Mouse (Mus musculus) neural tube, embryonic 11.5 days (tissue): ENCODE measurements around the gene Gm5941. TPM values are rescaled to one million over a fixed set of nuclear protein-coding genes. Genes with fewer than 3 reads are reported as not detected.
"Not testable (repeated sequence)": the region's sequence is repeated elsewhere in the genome, so short reads cannot be mapped to it uniquely, and the experiment has no call there.

Source experiments
- ATAC-seq: fragments of 200-750 bp; cut with Nextera tagmentation; 2 replicates; pipeline ENCODE4 v1.8.0; 2017; ENCODE audit warnings: moderate number of reproducible peaks, mild to moderate bottlenecking, moderate TSS enrichment, moderate library complexity; ENCODE audit not compliant: insufficient read depth, low FRiP score, low TSS enrichment
- DNase-seq: peaks from one replicate; pipeline ENCODE4 v3.0.0-alpha.2; 2015; ENCODE audit warnings: low spot score
- H3K27ac ChIP-seq: fragments of 300-500 bp; sonication (generic); 2 replicates; pipeline ENCODE4 v1.5.1; 2014; ENCODE audit warnings: low read depth, mild to moderate bottlenecking, low read length
- H3K27me3 ChIP-seq: fragments of 300-500 bp; sonication (generic); 2 replicates; pipeline ENCODE4 v1.6.1; 2014; ENCODE audit warnings: mild to moderate bottlenecking, low read length, mixed read lengths; ENCODE audit not compliant: control insufficient read depth, insufficient read depth
- H3K36me3 ChIP-seq: fragments of 300-500 bp; sonication (generic); 2 replicates; pipeline ENCODE4 v1.6.1; 2014; ENCODE audit warnings: mild to moderate bottlenecking, low read length, moderate library complexity, mixed read lengths; ENCODE audit not compliant: control insufficient read depth, insufficient read depth
- H3K4me1 ChIP-seq: fragments of 300-500 bp; sonication (generic); 2 replicates; pipeline ENCODE4 v1.6.1; 2014; ENCODE audit warnings: low read length, mixed read lengths; ENCODE audit not compliant: control insufficient read depth, insufficient read depth
- H3K4me2 ChIP-seq: fragments of 300-500 bp; sonication (generic); 2 replicates; pipeline ENCODE4 v1.6.1; 2014; ENCODE audit warnings: low read depth, mild to moderate bottlenecking, moderate library complexity
- H3K4me3 ChIP-seq: fragments of 300-500 bp; sonication (generic); 2 replicates; pipeline ENCODE4 v1.5.1; 2014; ENCODE audit warnings: low read depth, low read length
- H3K9ac ChIP-seq: fragments of 300-500 bp; sonication (generic); 2 replicates; pipeline ENCODE4 v1.6.1; 2014; ENCODE audit warnings: mild to moderate bottlenecking, low read length
- H3K9me3 ChIP-seq: fragments of 300-500 bp; sonication (generic); 2 replicates; pipeline ENCODE4 v1.6.1; 2016; ENCODE audit warnings: low read length; ENCODE audit not compliant: control insufficient read depth
- WGBS: fragments of 180-500 bp; shearing (Covaris S2); extraction: QIAGEN DNeasy Blood & Tissue Kit; methylation state at CpG from one replicate; pipeline ENCODE4 v1.1.7; 2014; 5-methylcytosine and 5-hydroxymethylcytosine counted together
- polyA plus RNA-seq: library from polyadenylated mRNA; unstranded; fragments of >200 nt; fragmentation: Nextera tagmentation; extraction: Ambion mirVana; gene quantifications from 2 replicates; pipeline ENCODE4 v1.2.1, GENCODE M21; 2014

The Gm5941 gene
- not detected in 2 replicates for polyA plus RNA-seq

DNA sequence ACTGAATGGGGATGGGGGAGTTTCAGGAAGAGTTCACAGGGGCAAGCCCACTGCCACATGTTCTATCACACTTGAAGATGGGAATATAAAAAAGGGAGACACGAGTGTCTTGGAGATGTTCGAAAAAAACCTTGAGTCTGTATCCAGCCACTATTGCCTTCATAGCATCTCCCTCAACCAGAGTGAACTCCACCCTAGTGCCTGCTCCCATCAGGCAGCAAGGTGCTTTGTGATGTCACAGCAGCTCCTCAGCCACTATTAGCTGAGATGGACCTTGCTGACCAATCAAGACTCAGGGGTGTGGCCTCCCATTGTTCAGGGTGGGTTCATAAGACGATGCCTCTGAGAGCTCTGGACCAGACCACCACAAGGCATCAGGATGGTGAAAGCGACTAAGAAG lies at the start of gene Gm5941:
TSS of gene Gm5941 (plus strand) at position 301 of the 400 bp plus-strand sequence.
- DNase-seq, H3K4me1 ChIP-seq, H3K4me2 ChIP-seq, H3K27me3 ChIP-seq, ATAC-seq, H3K9ac ChIP-seq, H3K27ac ChIP-seq, H3K4me3 ChIP-seq, H3K36me3 ChIP-seq, H3K9me3 ChIP-seq: not testable (repeated sequence)
- WGBS = 91% methylated on average over 4 of the region's 4 CpGs

GRCm38 (mm10) chrX:92460496-92460895 lies 29.3 kb upstream of the Gm5941 start:
- DNase-seq = no peak
- no peaks in the 10 kb centered on the region for H3K36me3 ChIP-seq
- no peak overlapping the region for H3K4me3 ChIP-seq
- no peak overlapping the region for H3K4me2 ChIP-seq
- H3K27ac ChIP-seq = no peak overlapping the region
- no peak for ATAC-seq
- no peaks in the 10 kb centered on the region for H3K27me3 ChIP-seq
- no peak overlapping the region for H3K9ac ChIP-seq
- no peaks in the 10 kb centered on the region for H3K9me3 ChIP-seq
- 43% methylated on average over 3 of the region's 3 CpGs for WGBS
- H3K4me1 ChIP-seq = no peaks in the 10 kb centered on the region

- H3K27ac ChIP-seq = no peak overlapping the region
- no peaks in the 10 kb centered on the region for H3K4me1 ChIP-seq
- 64% methylated on average over 4 of the region's 4 CpGs for WGBS
- ATAC-seq = no peak
- H3K9me3 ChIP-seq = no peaks in the 10 kb centered on the region
- H3K4me3 ChIP-seq = no peak overlapping the region
- no peak overlapping the region for H3K4me2 ChIP-seq
- H3K27me3 ChIP-seq = no peaks in the 10 kb centered on the region
- no peaks in the 10 kb centered on the region for H3K36me3 ChIP-seq
- no peak overlapping the region for H3K9ac ChIP-seq
- no peak for DNase-seq
Observed at GRCm38 (mm10) chrX:92464773-92465172, 25.0 kb upstream of the Gm5941 start.

DNA sequence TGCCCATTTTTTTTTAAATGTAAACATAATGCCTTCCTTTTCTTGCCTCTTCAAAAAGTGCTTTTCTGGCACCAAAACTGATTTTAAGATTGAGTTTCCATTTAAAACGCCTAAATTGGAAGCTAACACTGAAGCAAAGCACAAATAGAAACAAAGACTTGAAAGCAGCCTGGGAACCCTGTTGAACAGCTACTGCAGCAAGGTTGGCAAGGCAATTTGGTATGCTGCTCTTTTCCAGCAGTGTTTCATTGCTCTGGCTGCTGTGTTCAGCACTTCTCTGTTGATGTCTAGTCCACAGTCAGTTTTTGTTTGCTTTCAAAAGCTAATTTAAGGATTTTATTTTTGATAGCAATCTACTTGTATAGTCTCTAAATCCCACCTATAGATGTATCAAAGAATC lies 8.5 kb downstream of the Gm5941 start:
- 57% methylated on average over 1 of the region's 1 CpGs for WGBS
- ATAC-seq = no peak
- Histone ChIP-seq H3K9me3 (no peaks in the 10 kb centered on the region), H3K27me3 (no peaks in the 10 kb centered on the region), H3K9ac (no peak overlapping the region), H3K4me2 (no peak overlapping the region), H3K4me1 (no peaks in the 10 kb centered on the region), H3K36me3 (no peaks in the 10 kb centered on the region), H3K27ac (no peak overlapping the region), H3K4me3 (no peak overlapping the region)
- DNase-seq = no peak

DNA sequence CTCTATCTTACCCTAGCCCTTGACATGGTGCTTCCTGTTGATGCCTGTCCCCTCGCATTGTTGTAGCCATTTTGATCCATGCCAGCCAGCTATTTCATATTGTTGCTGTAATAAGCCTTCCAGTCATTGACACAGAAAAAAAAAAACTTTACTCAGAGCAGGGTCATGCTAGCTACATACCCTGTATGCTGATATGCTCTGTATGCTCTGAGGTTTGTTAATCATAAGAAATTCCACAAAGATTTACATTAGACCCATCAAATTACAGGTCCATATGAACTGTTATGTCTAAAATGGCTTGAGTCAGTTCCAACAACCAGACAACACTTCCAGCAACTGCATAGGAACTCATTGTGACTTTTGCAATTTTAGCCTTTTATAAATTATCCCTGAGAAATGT lies 38.1 kb downstream of the Gm5941 start:
- Histone ChIP-seq H3K9me3 (no peaks in the 10 kb centered on the region), H3K27ac (no peak overlapping the region), H3K4me1 (no peaks in the 10 kb centered on the region), H3K4me2 (no peak overlapping the region), H3K9ac (no peak overlapping the region), H3K27me3 (no peaks in the 10 kb centered on the region), H3K36me3 (no peaks in the 10 kb centered on the region), H3K4me3 (no peak overlapping the region)
- WGBS = 71% methylated on average over 1 of the region's 1 CpGs
- ATAC-seq = no peak
- no peak for DNase-seq

Other genes with a start within 250 kb of the Gm5941 start
- not detected in 2 replicates for gene Mageb18, start 109.6 kb downstream of the Gm5941 start, polyA plus RNA-seq